Mouse (Mus musculus) small intestine, adult 2 months (tissue): Measurements from ENCODE around the gene Gucy2c.

Experiments
- CTCF ChIP-seq: fragments of 200-500 bp; IDR thresholded peaks from 2 replicates; pipeline ENCODE4 v1.5.1; 2012; ENCODE audit warnings: low read depth, mild to moderate bottlenecking, control low read depth, inconsistent platforms, low read length, moderate library complexity, mixed read lengths; ENCODE audit not compliant: insufficient replicate concordance, insufficient read length; ENCODE audit errors: extremely low read depth
- POLR2A ChIP-seq: fragments of 200-500 bp; IDR thresholded peaks from 2 replicates; pipeline ENCODE4 v1.6.1; 2012; ENCODE audit warnings: low read depth, mild to moderate bottlenecking, control low read depth, inconsistent platforms, low read length, moderate library complexity

DNA sequence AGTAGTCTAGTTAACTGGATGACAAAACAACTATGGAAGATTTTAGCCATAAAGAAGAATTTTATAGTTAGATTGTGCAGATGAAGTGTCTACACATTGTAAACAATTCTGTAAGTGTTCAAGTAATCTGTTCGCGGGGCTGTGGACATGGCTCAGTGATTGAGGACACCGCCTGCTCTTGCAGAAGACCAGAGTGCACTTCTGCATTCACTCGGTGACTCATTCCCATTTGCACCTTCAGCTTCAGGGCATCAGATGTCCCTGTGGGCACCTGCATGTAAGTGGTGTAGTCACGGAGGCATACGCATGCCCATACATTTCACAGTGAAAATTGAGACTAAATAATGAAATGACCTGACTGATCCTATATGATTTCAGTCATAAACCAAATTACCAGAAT lies 73.0 kb downstream of the Gucy2c start:
- TF ChIP-seq CTCF (no peak), POLR2A (no peak)
